Mouse (Mus musculus): Measurements from ENCODE around the gene Tmem29. TPM values are rescaled to one million over a fixed set of nuclear protein-coding genes. Genes with fewer than 3 reads are reported as not detected.
A peak's percentile ranks its signal among the peaks of the same experiment; 100 is the strongest.
"Not testable (repeated sequence)": the region's sequence is repeated elsewhere in the genome, so short reads cannot be mapped to it uniquely, and the experiment has no call there.

Tmem29 gene
- total RNA-seq (2021), result 10 to 100 TPM; 22.3 to 23.6 TPM
- long read RNA-seq, experiment 1, transcript Tmem29-208 (3 exons, 1,316 nt), result major isoform, 9 of 17 reads
- long read RNA-seq, experiment 1, transcript Tmem29-209 (3 exons, 864 nt), result minor isoform, 5 of 17 reads
- long read RNA-seq, experiment 1, partial matches to known transcripts, result 0 of 17 reads
- long read RNA-seq, experiment 1, other reads (novel, unspliced or antisense), result 2 of 17 reads
- long read RNA-seq, experiment 2, transcript Tmem29-209 (3 exons, 864 nt), result minor isoform, 7 of 28 reads
- long read RNA-seq, experiment 2, transcript Tmem29-208 (3 exons, 1,316 nt), result major isoform, 12 of 28 reads
- long read RNA-seq, experiment 2, partial matches to known transcripts, result 1 of 28 reads
- long read RNA-seq, experiment 2, other reads (novel, unspliced or antisense), result 5 of 28 reads

DNA sequence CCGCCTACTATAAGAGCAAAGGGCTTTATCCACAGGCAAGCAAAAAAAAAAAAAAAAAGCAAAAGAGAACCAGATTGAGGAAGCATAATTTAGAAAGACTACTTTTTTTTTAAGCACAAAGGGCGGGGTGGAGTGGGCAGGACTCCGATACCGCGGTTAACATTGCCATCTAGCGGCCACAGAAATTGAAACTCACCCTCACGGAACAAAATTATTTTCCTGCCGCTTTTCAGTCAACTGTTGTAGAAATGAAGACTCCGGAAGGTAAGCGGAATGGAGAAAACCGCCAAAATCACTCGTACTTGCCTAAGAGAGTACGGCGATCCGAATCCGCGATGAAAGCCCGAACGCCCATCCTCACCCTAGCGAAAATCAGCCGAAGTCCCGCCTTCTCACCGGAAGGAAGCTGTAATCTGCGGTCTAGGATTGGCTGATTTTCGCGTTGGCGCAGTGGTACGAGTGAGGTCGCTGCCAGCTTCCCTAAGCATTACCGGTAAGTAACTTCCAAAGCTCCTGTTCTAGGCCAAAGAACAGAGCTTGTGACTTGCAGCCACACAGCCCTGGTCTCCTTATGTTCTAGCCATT, at the start of gene Tmem29:
Gene Tmem29, minus strand, starts transcription at position 389 of the 585 bp plus-strand sequence.
- DNase-seq (ENCODE audit: low spot score in 2 of 2), result peak; percentile 48 to 54

GRCm38 (mm10) chrX:150508696-150509095, 49.7 kb upstream of the Tmem29 start:
- DNase-seq (ENCODE audit: low spot score in 2 of 2), result no peak

DNA sequence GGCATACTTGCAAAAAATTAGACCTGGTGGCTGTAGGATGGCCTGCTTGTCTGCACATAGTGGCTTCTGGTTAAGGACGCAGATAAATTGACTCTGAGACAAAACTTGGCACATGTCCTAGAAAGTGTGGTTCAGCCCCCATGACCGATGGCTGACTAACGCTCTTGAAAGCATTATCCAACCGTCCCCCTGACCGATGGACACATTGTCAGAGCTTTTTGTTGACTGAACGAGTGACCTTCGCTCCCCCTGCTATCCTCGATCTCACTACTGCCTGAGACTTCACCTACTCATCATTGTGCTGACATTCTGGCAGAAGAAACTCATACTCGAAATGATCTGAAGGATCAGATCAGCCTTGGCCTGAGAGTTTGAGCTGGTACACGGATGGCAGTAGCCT, 28.9 kb upstream of the Tmem29 start:
- DNase-seq (ENCODE audit: low spot score in 2 of 2), result not testable (repeated sequence)

DNA sequence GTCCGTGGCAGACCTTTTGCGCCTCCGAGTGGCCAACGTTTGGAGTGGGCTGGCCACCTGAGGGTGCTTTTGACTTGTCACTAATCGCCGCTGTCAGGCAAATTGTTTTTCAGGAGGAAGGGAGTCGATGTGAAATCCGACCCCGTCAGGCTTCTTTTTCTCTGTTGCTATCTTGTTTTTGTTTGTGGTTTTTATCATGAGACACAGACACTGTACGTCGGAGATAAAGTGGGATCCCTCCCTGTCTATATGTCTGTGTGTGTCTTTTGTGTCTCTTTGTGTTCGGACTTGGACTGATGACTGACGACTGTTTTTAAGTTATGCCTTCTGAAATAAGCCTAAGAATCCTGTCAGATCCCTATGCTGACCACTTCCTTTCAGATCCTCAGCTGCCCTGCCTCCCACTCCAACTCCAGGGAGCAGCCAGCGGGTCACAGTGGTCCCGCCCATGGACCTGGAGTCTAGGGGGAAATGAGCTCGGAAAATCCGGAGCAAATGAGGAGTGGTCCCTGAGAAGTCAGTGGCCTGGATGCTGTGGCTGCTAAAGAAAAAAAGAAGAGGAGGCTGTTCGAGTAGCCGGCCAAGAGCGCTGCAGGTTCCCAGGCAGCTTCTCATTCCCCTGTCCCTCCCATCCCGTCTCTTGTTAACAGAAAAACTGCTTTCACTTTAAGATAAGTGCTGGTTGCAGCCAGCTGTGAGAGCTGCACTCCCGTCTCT, 27.5 kb upstream of the Tmem29 start:
- not testable (repeated sequence) for DNase-seq (ENCODE audit: low spot score in 2 of 2)

GRCm38 (mm10) chrX:150477854-150478780, 19.2 kb upstream of the Tmem29 start:
- DNase-seq (ENCODE audit: low spot score in 2 of 2), result peak; percentile 47 to 53

- no peak for DNase-seq (ENCODE audit: low spot score in 2 of 2)
These were observed 12.5 kb upstream of the Tmem29 start for GRCm38 (mm10) chrX:150471416-150471815.

- no peak for DNase-seq (ENCODE audit: low spot score in 2 of 2)
These were observed 9.3 kb upstream of the Tmem29 start for GRCm38 (mm10) chrX:150468266-150468665.

- not testable (repeated sequence) for DNase-seq (ENCODE audit: low spot score in 2 of 2)
These were observed 7.9 kb upstream of the Tmem29 start for GRCm38 (mm10) chrX:150466817-150467216.

- DNase-seq (ENCODE audit: low spot score in 2 of 2), result no peak
These were observed 1.2 kb upstream of the Tmem29 start for GRCm38 (mm10) chrX:150460143-150460542.

- DNase-seq (ENCODE audit: low spot score in 2 of 2), result no peak
These were observed 515 bp upstream of the Tmem29 start for GRCm38 (mm10) chrX:150459411-150459927.

DNA sequence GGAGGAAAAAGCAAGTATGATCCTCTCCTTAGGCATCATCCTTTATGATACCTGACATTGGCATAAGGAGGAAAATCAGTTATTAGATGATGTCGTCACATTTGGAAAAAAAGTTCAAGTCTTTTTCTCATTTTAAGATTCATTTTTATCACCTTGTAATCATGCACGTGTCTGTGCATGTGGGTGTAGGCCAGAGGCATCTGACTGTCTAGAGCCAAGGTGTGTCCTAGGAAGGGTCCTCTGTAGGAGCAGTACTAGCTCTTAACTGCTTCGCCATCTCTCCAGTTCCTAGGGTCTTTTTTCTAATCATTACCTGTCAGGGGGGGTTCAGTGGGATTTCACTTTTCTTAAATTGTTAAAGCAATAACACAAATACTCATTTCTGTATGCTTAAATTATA, 818 bp downstream of the Tmem29 start:
- DNase-seq (ENCODE audit: low spot score in 2 of 2), result no peak

GRCm38 (mm10) chrX:150440505-150441338, 18.2 kb downstream of the Tmem29 start:
- DNase-seq (ENCODE audit: low spot score in 2 of 2), result peak in 1 of 2 experiments; percentile 3

DNA sequence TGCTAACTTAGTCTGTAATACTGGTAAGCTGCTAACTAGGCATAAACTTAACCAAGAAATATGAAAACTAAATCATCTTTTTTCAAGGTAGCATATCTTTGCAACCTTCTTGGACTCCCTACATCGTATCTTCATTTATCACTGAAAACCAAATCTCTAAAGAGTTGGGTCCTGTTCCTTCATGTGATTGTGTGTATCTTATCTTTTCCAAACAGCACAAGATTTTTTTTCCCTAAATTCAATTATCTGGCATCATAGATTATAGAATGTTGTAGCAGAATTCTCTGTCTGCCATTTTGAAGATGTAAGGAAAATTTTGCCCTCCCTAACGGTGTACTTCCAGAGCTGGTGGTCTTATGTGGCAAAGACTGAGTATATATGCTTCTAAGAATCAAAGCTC, 22.6 kb downstream of the Tmem29 start:
- DNase-seq (ENCODE audit: low spot score in 2 of 2), result no peak

GRCm38 (mm10) chrX:150435367-150435766, 23.6 kb downstream of the Tmem29 start:
- no peak for DNase-seq (ENCODE audit: low spot score in 2 of 2)

GRCm38 (mm10) chrX:150413505-150413904, 45.4 kb downstream of the Tmem29 start:
- DNase-seq (ENCODE audit: low spot score in 2 of 2), result no peak

Other genes with a start within 250 kb of the Tmem29 start
- gene Alas2, start 88.2 kb upstream of the Tmem29 start, total RNA-seq (2021), result 10 to 100 TPM; 69.9 to 98.9 TPM
- 10 to 100 TPM; 11.6 to 12.0 TPM for gene Pfkfb1, start 129.1 kb upstream of the Tmem29 start, total RNA-seq (2021)
- 10 to 100 TPM; 19.7 to 20.2 TPM for gene Apex2, start 130.7 kb upstream of the Tmem29 start, total RNA-seq (2021)
- 10 to 100 TPM; 18.8 to 23.2 TPM for gene Tro, start 198.4 kb upstream of the Tmem29 start, total RNA-seq (2021)

Data from adrenal gland, postnatal 4 days (tissue).